Mouse (Mus musculus) liver, embryonic 16.5 days (tissue): ENCODE results near the gene Pdrg1. TPM values are rescaled to one million over a fixed set of nuclear protein-coding genes. Genes with fewer than 3 reads are reported as not detected.

Experiments used
- ATAC-seq: fragments of 200-750 bp; cut with Nextera tagmentation; 2 replicates; pipeline ENCODE4 v1.8.0; 2017; ENCODE audit warnings: low read depth, mild to moderate bottlenecking, moderate number of reproducible peaks, moderate library complexity
- H3K27ac ChIP-seq: fragments of 300-500 bp; sonication (generic); 2 replicates; pipeline ENCODE4 v1.5.1; 2014; ENCODE audit warnings: mild to moderate bottlenecking, low read length
- H3K27me3 ChIP-seq: fragments of 300-500 bp; sonication (generic); 2 replicates; pipeline ENCODE4 v1.6.1; 2014; ENCODE audit warnings: low read depth, low read length, mixed read lengths; ENCODE audit not compliant: control insufficient read depth, insufficient read depth
- H3K36me3 ChIP-seq: fragments of 300-500 bp; sonication (generic); 2 replicates; pipeline ENCODE4 v1.6.1; 2014; ENCODE audit warnings: mild to moderate bottlenecking; ENCODE audit not compliant: control insufficient read depth, insufficient read depth
- H3K4me1 ChIP-seq: fragments of 300-500 bp; sonication (generic); 2 replicates; pipeline ENCODE4 v1.6.1; 2014; ENCODE audit warnings: low read depth, low read length, mixed read lengths; ENCODE audit not compliant: control insufficient read depth
- H3K4me2 ChIP-seq: fragments of 300-500 bp; sonication (generic); 2 replicates; pipeline ENCODE4 v1.6.1; 2014; ENCODE audit warnings: low read depth, low read length, mixed read lengths
- H3K4me3 ChIP-seq: fragments of 300-500 bp; sonication (generic); 2 replicates; pipeline ENCODE4 v1.5.1; 2014; ENCODE audit warnings: low read depth, mild to moderate bottlenecking, low read length
- H3K9ac ChIP-seq: fragments of 300-500 bp; sonication (generic); 2 replicates; pipeline ENCODE4 v1.6.1; 2014; ENCODE audit warnings: low read depth, low read length
- H3K9me3 ChIP-seq: fragments of 300-500 bp; sonication (generic); replicated peaks from 2 replicates; pipeline ENCODE4 v1.6.1; 2016; ENCODE audit warnings: low read length; ENCODE audit not compliant: control insufficient read depth
- WGBS: fragments of 180-500 bp; shearing (Covaris S2); extraction: QIAGEN DNeasy Blood & Tissue Kit; methylation state at CpG from one replicate; pipeline ENCODE4 v1.1.7; 2014; ENCODE audit not compliant: insufficient replicate concordance; 5-methylcytosine and 5-hydroxymethylcytosine counted together
- polyA plus RNA-seq: library from polyadenylated mRNA; unstranded; fragments of >200 nt; fragmentation: Nextera tagmentation; extraction: Ambion mirVana; gene quantifications from 2 replicates; pipeline ENCODE4 v1.2.1, GENCODE M21; 2015

Pdrg1 gene
- polyA plus RNA-seq, 1 experiment from 2014 or later, result 31.6 TPM

DNA sequence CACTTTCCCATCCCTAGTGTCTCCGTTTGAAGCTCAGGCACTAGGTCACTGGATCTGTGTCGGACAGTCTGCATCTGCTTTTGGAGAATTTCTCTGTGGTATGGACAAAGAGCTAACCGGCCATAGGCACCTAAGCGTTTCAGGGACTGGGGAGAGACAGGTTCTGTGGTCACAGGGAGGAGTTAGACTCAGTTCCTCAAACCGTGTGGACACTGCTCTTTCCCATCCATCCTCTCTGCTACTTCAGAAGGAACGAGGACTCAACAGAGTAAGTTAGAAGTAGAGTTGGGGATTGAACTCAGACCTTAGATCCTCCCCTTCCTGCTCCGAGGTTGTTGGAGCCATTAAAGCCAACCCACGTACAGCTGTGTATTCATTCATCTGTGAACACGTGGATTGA lies 36.3 kb upstream of the Pdrg1 start:
- no peak overlapping the region for H3K27ac ChIP-seq
- H3K36me3 ChIP-seq, result no peaks in the 10 kb centered on the region
- no peak overlapping the region for H3K4me2 ChIP-seq
- no peaks in the 10 kb centered on the region for H3K9me3 ChIP-seq
- H3K4me3 ChIP-seq, result no peak overlapping the region
- H3K4me1 ChIP-seq, result no peaks in the 10 kb centered on the region
- no peak overlapping the region for H3K9ac ChIP-seq
- peaks cover 15% of the 10 kb centered on the region for H3K27me3 ChIP-seq
- no peak for ATAC-seq
- 31% methylated on average over 9 of the region's 9 CpGs for WGBS

DNA sequence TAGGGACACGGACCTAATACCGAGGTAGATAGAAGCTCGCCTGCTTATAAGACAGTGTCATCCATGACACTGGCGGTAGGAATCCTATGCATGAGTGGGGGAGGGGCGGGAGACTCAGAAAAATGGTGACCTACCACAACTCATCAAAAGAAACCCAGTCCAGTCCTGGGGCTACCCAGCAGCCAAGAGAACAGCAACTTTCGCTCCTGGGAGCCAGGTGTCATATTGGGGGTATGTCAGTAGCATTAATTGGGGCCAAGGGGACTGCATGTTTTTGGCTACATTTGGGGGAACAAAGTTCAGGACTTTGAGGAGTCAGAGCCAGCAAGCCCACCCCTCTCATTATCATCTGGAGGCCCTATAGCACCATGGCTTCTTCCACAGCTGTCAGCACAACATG lies 35.9 kb upstream of the Pdrg1 start:
- Histone ChIP-seq H3K4me2 (no peak overlapping the region), H3K27ac (no peak overlapping the region), H3K36me3 (no peaks in the 10 kb centered on the region), H3K9ac (no peak overlapping the region), H3K4me1 (no peaks in the 10 kb centered on the region), H3K9me3 (no peaks in the 10 kb centered on the region), H3K27me3 (peaks cover 15% of the 10 kb centered on the region), H3K4me3 (no peak overlapping the region)
- no peak for ATAC-seq
- WGBS, result 55% methylated on average over 6 of the region's 6 CpGs

DNA sequence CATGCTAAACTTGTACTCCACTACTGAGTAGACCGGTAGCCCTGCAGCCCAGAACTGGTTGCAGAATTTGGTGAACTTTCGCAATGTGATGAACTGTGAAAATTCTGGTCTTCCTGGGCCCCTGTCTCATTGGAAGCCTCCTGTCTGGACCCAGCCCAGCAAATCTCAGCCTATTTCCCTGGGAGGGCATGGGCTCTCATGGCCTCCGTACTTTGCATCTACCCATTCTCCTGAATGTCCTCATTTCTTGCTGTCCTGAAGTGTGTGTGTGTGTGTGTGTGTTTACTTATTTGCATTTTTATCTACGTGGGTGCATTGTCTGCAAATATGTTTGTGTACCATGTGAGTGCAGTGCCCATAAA lies 34.8 kb upstream of the Pdrg1 start:
- no peak for ATAC-seq
- H3K27ac ChIP-seq, result no peak overlapping the region
- 61% methylated on average over 4 of the region's 4 CpGs for WGBS
- H3K36me3 ChIP-seq, result no peaks in the 10 kb centered on the region
- H3K9ac ChIP-seq, result no peak overlapping the region
- H3K4me1 ChIP-seq, result no peaks in the 10 kb centered on the region
- H3K4me3 ChIP-seq, result no peak overlapping the region
- H3K27me3 ChIP-seq, result peaks cover 15% of the 10 kb centered on the region
- H3K9me3 ChIP-seq, result no peaks in the 10 kb centered on the region
- no peak overlapping the region for H3K4me2 ChIP-seq

DNA sequence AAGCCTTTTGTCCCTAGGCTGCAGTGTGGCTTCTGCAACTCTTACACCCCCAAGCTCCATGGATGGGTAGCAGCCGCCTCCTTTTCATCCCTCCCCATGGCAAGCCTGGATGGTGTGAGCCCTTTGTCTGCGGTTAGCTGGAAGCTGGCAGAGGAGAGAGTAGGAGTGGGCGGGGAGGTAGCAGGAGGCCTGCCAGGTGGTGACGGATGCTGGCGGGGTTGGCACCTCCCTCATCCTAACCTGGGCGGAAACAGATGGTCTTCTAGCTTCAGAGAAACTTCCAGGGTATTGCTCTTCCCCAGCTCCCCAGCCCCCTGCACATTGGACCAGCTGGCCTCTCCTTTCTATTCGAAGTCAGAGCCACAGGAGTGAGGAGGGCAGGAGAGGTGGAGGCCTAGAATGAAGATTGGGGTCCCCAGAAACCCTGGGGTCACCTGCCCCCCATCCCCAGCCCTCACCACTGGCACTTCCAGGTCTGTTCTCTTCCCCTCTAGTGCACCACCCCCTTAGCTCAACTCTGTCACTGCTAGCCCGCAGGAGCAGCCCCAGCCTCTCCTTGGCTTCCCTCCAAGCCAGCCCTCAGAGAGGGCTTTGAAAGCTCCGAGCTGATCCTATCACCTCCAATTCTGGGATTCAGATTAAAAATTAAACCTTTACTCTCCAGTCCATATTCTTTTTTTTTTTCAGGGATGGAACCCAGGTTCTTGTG lies 34.2 kb upstream of the Pdrg1 start:
- ATAC-seq, result no peak
- Histone ChIP-seq H3K27me3 (peaks cover 15% of the 10 kb centered on the region), H3K27ac (no peak overlapping the region), H3K4me3 (no peak overlapping the region), H3K4me2 (no peak overlapping the region), H3K9ac (no peak overlapping the region), H3K9me3 (no peaks in the 10 kb centered on the region), H3K36me3 (no peaks in the 10 kb centered on the region), H3K4me1 (no peaks in the 10 kb centered on the region)
- WGBS, result 50% methylated on average over 9 of the region's 9 CpGs

DNA sequence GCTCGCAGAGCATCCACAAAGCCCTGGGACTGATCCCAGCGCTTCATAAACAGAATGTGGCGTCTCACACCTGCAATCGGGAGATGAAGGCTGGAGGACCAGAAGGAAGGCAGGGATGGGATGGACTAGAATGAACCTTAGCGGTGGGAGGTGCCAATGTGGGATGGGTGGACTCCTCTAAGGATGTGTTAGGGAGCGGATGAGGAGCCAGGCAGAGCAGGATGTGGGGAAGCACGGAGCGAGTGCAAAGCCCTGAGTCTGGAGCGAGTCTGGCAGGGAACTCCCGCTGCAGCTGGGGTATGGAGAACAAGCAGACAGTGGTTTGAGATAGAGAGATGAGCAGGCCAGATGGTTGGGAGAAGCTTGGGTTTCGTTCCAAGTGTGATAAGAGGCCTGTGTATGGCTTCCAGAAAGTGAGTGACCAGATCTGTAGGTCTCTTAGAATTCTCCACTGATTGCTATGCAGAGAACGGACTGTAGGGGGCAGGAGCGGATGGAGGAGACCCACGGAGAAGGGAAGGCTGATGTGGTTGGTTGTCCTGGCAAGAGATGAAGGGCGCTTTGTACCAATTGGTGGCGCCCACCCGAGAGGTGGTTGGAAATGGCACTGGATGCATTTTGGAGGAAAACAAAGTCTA lies 32.7 kb upstream of the Pdrg1 start:
- WGBS, result 34% methylated on average over 17 of the region's 17 CpGs
- H3K27ac ChIP-seq, result no peak overlapping the region
- H3K9me3 ChIP-seq, result no peaks in the 10 kb centered on the region
- no peaks in the 10 kb centered on the region for H3K4me1 ChIP-seq
- H3K27me3 ChIP-seq, result peaks cover 14% of the 10 kb centered on the region
- H3K9ac ChIP-seq, result no peak overlapping the region
- ATAC-seq, result no peak
- H3K36me3 ChIP-seq, result no peaks in the 10 kb centered on the region
- no peak overlapping the region for H3K4me2 ChIP-seq
- no peak overlapping the region for H3K4me3 ChIP-seq

DNA sequence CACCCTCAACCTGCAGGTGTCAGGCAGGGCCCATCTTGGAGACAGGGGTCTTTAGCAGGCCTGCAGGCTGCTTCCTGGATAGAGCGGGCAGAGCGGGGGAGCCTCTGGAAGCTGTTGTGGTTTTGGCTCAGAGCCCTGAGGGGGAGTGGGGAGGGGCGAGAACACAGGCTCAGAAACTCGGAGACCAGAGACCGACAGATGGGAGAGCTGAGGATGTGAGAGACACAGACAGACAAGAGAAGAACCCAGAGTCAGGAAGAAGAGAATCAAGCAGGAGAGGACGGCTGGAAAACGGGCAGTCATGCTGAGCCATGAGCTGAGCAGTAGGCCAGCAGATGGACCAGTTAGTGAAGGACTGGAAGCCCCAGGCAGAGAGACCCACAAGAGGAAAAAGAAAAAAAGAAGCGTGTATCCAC lies 30.7 kb upstream of the Pdrg1 start:
- H3K4me1 ChIP-seq, result no peaks in the 10 kb centered on the region
- H3K27ac ChIP-seq, result no peak overlapping the region
- no peaks in the 10 kb centered on the region for H3K9me3 ChIP-seq
- no peak for ATAC-seq
- H3K4me3 ChIP-seq, result no peak overlapping the region
- no peak overlapping the region for H3K4me2 ChIP-seq
- H3K27me3 ChIP-seq, result no peaks in the 10 kb centered on the region
- WGBS, result 17% methylated on average over 8 of the region's 8 CpGs
- no peak overlapping the region for H3K9ac ChIP-seq
- H3K36me3 ChIP-seq, result no peaks in the 10 kb centered on the region

DNA sequence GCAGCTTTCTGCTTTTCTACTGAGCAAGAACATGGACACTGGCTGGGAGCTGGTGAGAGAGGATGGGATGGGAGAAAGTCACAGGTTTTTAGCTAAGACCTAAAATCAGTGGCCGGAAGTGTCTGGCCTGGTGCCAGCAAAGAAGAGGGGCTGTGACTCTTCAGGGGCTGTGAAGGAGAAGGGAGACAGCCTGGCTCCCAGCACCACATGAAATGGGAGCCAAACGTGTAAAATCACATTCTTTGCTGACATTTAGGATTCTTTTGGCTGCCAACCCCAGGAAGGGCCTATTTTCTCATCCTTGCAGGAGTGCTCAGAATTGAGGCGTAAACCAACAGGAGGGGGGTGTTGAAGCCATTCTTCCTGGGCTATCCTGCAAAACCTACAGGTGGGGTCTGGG lies 28.7 kb upstream of the Pdrg1 start:
- Histone ChIP-seq H3K36me3 (no peaks in the 10 kb centered on the region), H3K9ac (no peak overlapping the region), H3K4me3 (no peak overlapping the region), H3K27ac (no peak overlapping the region), H3K27me3 (no peaks in the 10 kb centered on the region), H3K4me2 (no peak overlapping the region), H3K4me1 (no peaks in the 10 kb centered on the region), H3K9me3 (no peaks in the 10 kb centered on the region)
- 55% methylated on average over 3 of the region's 3 CpGs for WGBS
- ATAC-seq, result no peak

DNA sequence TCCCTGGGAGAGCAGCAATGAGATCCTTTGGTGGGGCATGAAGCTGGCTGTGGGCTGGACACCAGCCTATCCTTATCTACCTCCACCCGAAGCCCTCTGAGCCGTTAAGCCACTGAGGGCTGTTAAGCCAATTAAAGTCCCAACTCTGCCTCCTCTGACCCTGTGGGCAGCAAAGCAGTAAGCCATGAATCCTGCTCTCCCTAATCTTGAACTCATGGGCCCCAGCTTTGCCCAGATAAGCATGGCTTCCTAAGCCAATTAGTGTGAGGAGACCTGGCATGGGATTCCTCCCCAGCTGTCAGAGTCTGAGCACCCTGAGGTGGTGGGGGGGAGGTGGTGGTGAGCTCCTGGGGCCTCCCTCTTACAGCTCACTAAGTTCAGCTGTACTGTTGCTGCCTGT lies 21.5 kb upstream of the Pdrg1 start:
- no peaks in the 10 kb centered on the region for H3K9me3 ChIP-seq
- no peak overlapping the region for H3K4me3 ChIP-seq
- H3K4me2 ChIP-seq, result no peak overlapping the region
- H3K4me1 ChIP-seq, result peaks cover 2% of the 10 kb centered on the region; the same call in 1 of the 2 replicates
- H3K36me3 ChIP-seq, result no peaks in the 10 kb centered on the region
- H3K27ac ChIP-seq, result no peak overlapping the region
- H3K27me3 ChIP-seq, result peaks cover 21% of the 10 kb centered on the region
- 11% methylated on average over 2 of the region's 2 CpGs for WGBS
- no peak for ATAC-seq
- no peak overlapping the region for H3K9ac ChIP-seq

DNA sequence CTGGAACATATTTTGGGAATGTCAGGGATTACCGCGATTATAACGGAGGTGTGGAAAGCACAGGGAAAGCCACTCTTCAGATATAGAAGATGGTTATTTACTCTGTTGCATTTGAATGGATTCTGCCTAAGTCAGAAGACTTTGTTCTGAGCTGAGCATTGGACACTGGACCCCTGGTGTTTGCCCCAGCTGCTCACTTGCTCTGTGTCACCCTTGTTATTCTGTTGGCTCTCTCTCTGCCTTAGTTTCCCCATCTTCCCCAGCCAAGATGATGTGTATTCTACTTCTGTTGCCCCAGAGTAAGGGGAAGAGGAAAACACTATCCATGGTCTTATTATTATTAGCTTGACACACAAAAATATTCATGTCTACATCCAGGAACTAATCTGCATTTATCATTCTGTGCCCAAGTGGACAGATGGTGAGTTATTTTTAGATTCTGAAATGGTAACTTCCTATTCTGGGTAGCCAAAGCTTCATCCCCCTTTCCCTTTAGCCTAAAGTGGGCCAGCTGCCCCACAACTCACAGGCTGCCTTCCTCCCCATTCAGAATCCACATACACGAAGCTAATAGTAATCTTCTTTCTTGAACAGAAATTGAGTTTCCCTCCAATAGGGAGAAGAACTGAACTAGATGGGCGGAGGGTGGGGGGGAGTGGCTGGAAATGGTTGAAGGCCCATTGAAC lies 18.5 kb upstream of the Pdrg1 start:
- ATAC-seq, result no peak
- Histone ChIP-seq H3K27ac (no peak overlapping the region), H3K9ac (no peak overlapping the region), H3K36me3 (no peaks in the 10 kb centered on the region), H3K9me3 (no peaks in the 10 kb centered on the region), H3K27me3 (peaks cover 45% of the 10 kb centered on the region), H3K4me1 (peaks cover 3% of the 10 kb centered on the region; the same call in 1 of the 2 replicates), H3K4me2 (no peak overlapping the region), H3K4me3 (no peak overlapping the region)
- 51% methylated on average over 5 of the region's 5 CpGs for WGBS
